Mouse (Mus musculus) spleen, postnatal 4 days (tissue): ENCODE results near the gene Gm36245.
"Not testable (repeated sequence)": the region's sequence is repeated elsewhere in the genome, so short reads cannot be mapped to it uniquely, and the experiment has no call there.

Source experiments
- DNase-seq, 2 experiments: peaks; one replicate each; pipeline ENCODE4 v3.0.0; 2022; ENCODE audit warnings: low spot score in 2 of 2

The Gm36245 gene

DNA sequence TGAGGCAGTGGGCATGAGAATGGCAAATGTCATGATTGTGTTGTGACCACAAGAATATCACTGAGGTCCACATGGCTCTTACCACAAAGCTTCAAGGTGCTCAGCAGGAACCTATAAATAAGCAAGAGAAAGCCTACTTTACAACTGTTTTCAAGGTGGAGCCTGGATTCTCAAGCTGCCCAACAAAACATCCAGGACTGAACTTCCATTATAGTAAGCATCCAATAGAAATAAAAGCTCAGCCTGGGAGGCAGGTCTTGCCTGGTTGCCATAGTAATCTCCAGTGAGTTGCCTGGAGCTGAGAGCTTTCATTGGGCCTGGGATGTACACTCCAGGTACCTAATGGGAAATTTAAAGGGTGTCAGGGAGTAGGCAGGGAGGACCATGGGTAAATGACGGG is at the start of gene Gm36245:
Gene Gm36245 (plus strand): TSS at position 301 of the 400 bp plus-strand sequence.
- DNase-seq = no peak

GRCm38 (mm10) chr15:77561792-77562191 is 37.3 kb upstream of the Gm36245 start, which contains the start of gene 1700025B11Rik:
Gene 1700025B11Rik (minus strand): TSS chr15:77561892.
- no peak for DNase-seq

GRCm38 (mm10) chr15:77563219-77563618 is 35.8 kb upstream of the Gm36245 start:
- no peak for DNase-seq

DNA sequence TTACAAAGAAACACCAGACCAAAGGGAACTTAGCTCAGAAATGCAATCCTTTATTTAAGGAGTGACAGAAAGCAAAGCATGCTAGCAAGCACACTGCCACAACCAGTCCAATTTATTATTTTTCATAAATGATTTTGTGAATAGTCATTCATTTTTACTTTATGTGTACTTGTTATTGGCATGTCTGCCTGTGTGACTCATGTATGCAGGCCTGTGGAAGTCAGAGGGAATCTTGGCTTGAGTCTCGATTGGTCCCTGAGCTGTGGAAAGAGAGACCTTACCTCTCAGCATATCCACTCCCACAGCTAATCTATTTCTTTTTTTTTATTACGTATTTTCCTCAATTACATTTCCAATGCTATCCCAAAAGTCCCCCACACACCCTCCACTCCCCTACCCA is 20.3 kb upstream of the Gm36245 start:
- no peak for DNase-seq

DNA sequence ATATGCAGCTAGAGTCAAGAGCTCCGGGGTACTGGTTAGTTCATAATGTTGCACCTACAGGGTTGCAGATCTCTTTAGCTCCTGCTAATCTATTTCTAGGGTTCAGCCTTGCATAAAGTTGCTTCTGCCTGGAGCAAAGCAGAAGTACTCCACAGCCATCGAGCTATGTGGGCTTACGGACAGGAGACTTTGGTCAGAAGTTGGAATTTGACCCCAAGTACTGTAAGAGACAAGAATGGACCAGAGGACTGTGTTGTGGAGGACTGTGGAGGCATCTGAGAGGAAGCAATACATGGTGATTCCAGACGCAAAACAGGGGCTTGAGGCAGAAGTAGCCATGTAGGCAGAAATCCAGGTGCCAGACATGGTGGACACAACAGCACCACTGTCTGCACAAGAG is 19.7 kb upstream of the Gm36245 start:
- no peak for DNase-seq

DNA sequence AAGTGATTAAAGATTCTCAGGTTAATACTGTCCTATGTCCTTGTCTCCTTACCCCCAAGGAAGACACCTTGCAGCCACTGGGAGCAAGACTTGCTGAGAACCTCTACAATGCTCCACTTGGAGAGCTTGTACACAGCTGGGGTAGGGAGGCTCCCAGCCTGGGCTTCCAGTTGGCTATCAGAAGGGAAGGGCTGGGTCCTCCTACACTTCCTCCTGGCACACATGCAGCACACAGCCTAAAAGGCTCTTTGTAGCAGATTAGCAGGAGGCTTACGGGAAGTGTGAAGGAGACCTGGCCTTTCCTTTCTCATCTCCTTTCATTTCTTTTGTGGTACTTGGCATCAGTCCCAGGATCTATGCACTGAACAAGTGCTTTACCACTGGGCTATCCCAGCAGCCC is 17.4 kb upstream of the Gm36245 start:
- no peak for DNase-seq

GRCm38 (mm10) chr15:77587026-77587425 is 12.0 kb upstream of the Gm36245 start:
- DNase-seq = no peak

DNA sequence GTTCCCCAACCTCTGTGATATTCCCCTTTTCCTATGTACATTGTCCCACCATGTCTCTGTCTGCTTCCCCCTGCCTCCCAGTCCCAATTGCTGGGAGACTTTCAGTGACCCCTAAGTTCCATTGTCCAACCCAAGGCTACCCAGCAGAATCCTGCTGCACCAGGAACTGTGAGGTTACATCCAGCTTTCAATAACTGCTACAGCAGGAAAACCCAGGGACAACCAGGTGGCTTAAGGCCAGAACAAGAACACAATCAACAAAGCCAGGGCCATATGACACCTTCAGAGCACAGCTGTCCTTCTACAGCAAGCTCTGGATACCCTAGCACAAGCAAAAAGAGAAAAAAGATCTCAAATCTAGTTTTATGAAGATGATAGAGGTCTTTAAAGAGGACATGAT is 10.1 kb upstream of the Gm36245 start:
- no peak for DNase-seq

DNA sequence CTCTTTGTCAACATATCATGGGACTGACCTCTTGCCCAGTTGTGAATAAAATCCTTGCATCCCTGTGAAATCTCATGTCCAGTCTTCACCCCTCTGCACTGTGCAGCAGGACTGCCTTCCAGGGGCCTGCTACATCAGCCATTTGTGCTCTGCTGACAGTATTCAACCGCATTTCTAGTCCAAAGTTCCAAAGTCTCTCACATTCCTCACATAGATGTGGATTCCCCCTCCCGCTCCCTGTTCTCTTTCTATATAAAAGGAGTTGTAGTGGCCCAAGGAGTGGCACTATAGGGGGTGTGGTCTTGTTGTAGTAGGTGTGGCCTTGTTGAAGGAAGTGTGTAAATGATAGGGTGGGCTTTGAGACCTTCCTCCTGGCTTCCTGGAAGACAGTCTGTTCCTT is 8.2 kb upstream of the Gm36245 start:
- no peak for DNase-seq

DNA sequence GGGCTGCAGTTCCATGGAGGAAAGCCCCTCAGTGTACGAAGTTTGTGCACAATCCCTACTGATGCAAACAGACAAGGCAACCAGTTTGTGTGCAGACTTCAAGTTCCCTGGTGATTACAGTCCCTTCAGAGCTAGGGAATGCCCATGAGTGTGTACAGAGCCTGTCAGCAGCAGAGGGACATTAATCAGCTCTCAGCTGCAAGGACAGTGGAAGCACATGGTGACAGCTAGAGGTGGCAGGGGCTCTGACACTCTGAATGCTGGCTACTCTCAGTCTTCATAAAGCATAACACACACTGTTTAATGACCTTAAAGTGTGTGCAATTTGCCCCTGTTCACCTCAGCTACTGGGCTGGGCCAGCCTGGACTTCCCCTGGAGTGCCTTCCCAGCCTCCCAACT is 5.5 kb upstream of the Gm36245 start:
- no peak for DNase-seq

DNA sequence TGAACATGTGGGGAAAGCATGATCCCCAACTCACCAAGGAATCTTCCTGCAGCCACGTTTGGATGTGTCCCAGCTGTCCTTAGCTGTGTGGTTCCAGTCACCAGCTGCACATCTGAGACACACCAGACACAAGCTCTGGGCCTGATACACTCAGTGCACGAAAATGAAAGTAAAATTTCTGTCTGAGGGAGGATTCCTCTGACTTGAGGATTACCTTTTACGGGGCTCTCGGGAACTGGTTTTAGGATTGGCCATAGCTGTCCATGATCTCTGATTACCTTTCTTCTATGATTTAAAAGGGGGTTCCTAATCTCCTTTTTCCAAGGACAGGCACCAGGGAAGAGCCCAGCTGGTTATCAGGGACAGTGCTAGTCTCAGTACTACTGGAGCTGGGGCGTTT is 3.1 kb upstream of the Gm36245 start, which contains the start of gene Apol10b:
Gene Apol10b (minus strand): TSS at position 165 of the 400 bp plus-strand sequence.
- no peak for DNase-seq

DNA sequence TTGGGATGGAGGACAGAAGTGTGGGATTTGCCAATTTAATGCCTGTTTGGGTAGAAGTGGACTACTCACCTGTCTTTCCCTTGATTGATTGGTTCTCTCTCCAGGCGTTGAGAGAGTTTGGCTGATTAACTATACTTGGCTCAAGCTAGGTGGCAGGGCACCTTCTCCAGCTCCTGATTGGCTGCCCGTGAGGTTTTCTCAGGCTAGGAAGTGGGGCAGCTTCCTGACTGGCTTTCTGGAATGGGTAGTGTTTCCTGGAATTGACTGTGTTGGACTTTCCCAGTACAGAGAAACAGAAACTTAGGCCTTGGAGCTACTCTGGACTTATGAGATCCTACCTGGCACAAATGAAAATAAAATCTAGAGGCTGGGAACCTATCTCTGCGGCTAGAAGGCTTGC is 629 bp upstream of the Gm36245 start:
- no peak for DNase-seq

GRCm38 (mm10) chr15:77606069-77606468 is 7.0 kb downstream of the Gm36245 start:
- DNase-seq = no peak

DNA sequence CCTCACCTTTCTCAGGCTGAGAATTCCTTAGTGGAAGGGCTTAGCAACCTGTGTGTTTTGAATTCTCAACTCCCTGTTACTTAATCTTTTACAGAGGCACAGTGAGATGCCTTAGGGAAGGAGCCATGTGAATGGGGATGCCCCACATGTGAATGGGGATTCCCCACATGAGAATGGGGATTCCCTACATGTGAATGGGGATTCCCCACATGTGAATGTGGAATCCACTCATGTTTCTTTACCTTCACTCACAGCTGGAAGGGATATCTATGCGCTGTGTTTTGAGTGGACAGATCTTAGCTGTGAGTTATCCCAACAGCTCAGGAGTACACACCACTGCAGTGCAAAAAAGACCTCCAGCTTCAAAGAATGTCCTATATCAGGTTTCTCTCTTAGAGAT is 25.7 kb downstream of the Gm36245 start:
- no peak for DNase-seq

DNA sequence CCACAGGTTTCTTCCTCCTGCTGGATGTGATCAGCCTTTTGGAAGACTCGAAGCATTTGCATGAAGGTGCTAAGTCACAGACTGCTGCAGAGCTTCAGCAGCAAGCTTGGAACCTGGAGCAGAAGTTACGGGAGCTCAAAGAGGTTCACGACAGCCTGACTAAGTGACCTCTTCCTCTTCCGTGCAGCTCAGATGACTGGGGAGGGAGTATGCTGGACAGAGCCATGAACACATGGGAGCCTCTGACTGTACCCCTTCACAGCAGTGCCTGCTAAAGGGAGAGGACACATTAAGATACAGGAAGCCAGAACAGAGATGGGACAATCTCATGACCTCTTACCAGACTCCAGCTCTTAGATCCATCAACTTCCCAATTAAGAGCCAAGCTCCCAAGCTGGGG is 27.4 kb downstream of the Gm36245 start:
- not testable (repeated sequence) for DNase-seq

- peak in 1 of 2 experiments; percentile 21 for DNase-seq
Observed at GRCm38 (mm10) chr15:77628647-77629046, 29.6 kb downstream of the Gm36245 start.

DNA sequence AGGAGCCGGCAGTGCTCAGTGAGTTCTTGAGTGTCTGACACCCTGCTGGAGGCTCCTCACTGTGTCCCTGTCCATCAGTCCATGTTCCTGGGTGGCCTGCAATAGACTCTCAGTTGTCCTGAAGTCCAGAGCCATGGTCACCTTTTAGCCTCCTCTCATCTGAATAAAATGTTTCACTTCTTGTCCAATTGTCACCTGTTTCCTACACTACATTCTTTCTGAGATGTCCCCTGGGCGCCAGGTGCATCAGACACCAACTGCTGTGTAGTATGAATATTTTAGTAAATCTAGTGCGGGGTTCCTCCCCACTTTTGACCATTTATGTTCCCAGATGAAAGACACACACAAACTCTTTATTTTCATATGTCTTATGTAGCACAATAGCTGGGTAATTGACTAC is 30.8 kb downstream of the Gm36245 start:
- not testable (repeated sequence) for DNase-seq

- DNase-seq = not testable (repeated sequence)
Observed at GRCm38 (mm10) chr15:77643176-77643575, 44.1 kb downstream of the Gm36245 start, which contains the start of gene Apol11b. Gene Apol11b (minus strand): TSS chr15:77643286.

GRCm38 (mm10) chr15:77651143-77651542 is 52.1 kb downstream of the Gm36245 start:
- not testable (repeated sequence) for DNase-seq
